Mouse (Mus musculus) heart, postnatal 10 days (tissue): Measurements from ENCODE around the gene Adgrb3. TPM values are rescaled to one million over a fixed set of nuclear protein-coding genes. Genes with fewer than 3 reads are reported as not detected.
"Not testable (repeated sequence)": the region's sequence is repeated elsewhere in the genome, so short reads cannot be mapped to it uniquely, and the experiment has no call there.

Experiments
- DNase-seq, 2 experiments: peaks; one replicate each; pipeline ENCODE4 v3.0.0; 2021
- intact Hi-C: fragments of 180-260 bp; cut with DNase I; formaldehyde crosslinking; loops from one replicate; pipeline ENCODE4 v1.15.1; 2025
- total RNA-seq, 2 experiments: library from RNA; stranded (reverse); gene quantifications; 2 replicates each; pipeline ENCODE4 v1.2.3; 2021

Adgrb3 gene
- total RNA-seq, 2 experiments from 2014 or later, result 0.12 TPM; not detected in 1

GRCm38 (mm10) chr1:25543915-25544314 lies 285.6 kb downstream of the Adgrb3 start:
- DNase-seq, result no peak
- intact Hi-C loops, result no loop called here

DNA sequence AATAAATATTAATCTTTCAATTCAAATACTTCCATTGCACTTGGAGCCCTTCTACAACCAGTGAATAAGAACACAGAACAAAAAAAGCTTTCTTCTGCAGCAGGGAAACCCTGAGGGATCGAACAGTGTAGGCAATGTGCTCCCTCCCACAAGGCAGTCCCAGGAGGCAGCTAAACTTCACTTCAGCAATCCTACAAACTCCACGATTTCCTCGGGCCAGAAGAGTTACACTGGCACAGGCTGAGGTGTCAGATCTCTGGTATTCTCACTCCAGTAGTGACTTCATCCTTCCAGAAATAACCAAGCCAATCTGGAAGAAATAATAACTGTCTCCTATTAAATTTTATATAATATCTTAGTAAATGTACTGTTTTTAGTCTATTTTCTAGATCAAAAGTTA lies 286.6 kb downstream of the Adgrb3 start:
- no peak for DNase-seq
- intact Hi-C loops, result no loop called here

GRCm38 (mm10) chr1:25526976-25527375 lies 302.5 kb downstream of the Adgrb3 start:
- intact Hi-C loops, result no loop called here
- DNase-seq, result no peak

GRCm38 (mm10) chr1:25510321-25511055 lies 319.0 kb downstream of the Adgrb3 start:
- intact Hi-C loops, result loop anchor here (5.0 to 10.0 kb wide), 2 partner anchors 107 to 314 kb away; partner anchors contain the start of gene Adgrb3
- DNase-seq, result peak; percentile 17 to 24

- DNase-seq, result no peak
- intact Hi-C loops, result no loop called here
Observed at GRCm38 (mm10) chr1:25504313-25504712, 325.2 kb downstream of the Adgrb3 start.

DNA sequence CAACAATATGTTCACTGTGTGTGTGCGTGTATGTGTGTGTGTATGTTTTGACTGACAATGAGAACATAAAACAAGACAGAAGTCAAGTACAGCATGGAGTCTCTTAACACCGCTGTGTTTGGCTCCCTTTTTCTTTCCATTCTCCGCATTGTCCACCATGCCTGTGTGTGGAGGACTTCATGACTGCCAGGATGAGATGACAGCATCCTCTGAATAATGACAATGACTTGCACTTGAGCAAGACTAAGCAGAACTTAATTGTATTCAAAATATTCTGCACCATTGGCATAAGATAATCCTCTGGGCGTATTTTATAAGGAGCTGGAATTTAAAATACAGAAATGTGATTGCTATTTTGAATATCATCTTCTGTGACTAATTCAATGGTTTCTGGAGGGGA lies 326.0 kb downstream of the Adgrb3 start:
- intact Hi-C loops, result no loop called here
- DNase-seq, result no peak

- DNase-seq, result no peak
- intact Hi-C loops, result no loop called here
Observed at GRCm38 (mm10) chr1:25495202-25495914, 334.1 kb downstream of the Adgrb3 start.

DNA sequence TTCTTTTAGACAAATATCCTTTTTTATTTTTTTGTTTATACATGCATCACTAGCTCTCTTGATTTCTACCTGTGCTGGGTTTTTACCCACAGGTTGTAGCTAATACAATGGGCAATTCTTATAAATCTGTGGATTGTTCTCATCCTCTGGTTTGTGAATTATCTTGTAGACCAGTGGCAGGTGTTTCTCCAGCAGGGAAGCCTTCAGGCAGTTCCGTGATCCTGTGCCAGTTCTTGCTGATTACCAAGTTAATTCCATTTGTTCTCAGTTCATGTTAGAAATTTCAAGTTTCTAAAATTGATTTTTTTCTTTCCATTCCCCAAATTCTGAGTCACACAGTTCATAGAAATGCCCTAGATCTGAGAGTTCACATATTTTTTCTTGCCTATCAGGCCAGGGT lies 338.0 kb downstream of the Adgrb3 start:
- DNase-seq, result no peak
- intact Hi-C loops, result no loop called here

- intact Hi-C loops, result no loop called here
- DNase-seq, result no peak
Observed at GRCm38 (mm10) chr1:25490174-25490573, 339.3 kb downstream of the Adgrb3 start.

DNA sequence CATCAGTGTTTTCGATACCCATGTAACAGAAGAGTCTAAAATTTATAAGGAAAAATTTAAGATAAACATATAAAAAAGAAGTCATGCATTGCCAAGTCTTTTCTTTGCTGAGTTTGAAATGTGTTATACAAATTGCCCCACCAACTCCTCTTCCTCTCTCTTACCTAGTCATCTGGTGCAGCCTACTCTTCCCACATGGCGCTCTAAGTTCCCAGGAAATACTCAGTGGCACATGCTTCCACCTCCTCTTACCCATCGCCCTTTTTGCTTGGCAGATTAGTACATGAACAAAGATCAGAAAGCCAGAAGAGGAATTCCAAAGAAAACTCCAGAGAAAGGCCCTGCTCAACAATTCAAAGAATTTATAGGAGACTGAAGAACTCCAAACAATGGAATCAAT lies 353.8 kb downstream of the Adgrb3 start:
- intact Hi-C loops, result no loop called here
- no peak for DNase-seq

DNA sequence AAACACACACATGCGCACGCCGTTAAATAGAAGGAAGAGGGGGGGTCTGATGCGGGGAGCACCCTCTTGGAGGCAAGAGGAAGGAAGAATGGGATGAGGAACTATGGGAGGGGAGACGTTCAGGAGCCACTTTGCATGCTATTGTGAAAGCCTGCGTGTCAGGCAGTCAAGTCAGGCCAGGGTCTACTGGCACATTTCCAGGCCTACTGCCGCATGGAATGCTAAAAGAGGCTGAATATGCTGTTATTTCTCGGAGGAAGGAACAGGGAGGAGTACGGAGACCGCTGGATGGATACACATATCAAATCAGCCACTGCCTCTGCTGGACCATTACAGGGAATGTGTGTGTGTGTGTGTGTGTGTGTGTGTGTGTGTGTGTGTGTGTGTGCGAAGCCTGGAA lies 355.0 kb downstream of the Adgrb3 start:
- intact Hi-C loops, result no loop called here
- DNase-seq, result no peak

GRCm38 (mm10) chr1:25471612-25472011 lies 357.9 kb downstream of the Adgrb3 start:
- intact Hi-C loops, result not testable (repeated sequence)

GRCm38 (mm10) chr1:25462612-25463011 lies 366.9 kb downstream of the Adgrb3 start:
- DNase-seq, result no peak
- intact Hi-C loops, result no loop called here

More at GRCm38 (mm10) chr1:25471612-25472011, 357.9 kb downstream of the Adgrb3 start:
- DNase-seq, result not testable (repeated sequence)

- intact Hi-C loops, result no loop called here
- DNase-seq, result no peak
Observed at GRCm38 (mm10) chr1:25435506-25435905, 394.0 kb downstream of the Adgrb3 start.

DNA sequence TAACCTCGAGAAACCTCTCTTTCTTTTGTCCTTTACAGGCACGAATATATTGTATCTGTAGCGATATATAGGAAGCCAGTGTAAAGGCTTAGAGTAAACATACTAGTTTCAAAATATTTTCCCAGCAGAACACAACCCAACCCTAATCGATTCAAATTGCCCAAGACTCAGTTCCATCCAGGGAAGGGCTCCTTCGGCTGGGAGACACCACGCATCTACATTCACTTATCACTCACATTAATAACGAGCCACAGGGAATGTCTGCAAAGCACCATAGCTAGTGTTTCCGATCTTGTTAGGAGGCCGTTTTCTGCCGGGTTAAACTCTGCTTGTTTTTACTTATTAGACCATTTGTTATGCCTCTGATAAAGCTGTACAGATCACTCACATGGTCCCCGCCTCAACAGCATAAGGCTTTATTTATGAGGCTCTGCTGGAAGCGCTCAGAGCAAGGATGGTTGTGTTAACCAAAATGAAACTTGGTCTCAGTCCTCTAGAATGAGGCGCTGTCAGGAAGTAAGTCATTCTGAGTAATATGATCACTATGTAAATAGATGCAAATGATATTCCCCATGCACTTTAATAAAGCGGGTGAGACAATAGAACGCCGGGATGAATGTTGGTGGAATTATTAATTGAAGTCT lies 399.2 kb downstream of the Adgrb3 start:
- intact Hi-C loops, result no loop called here
- DNase-seq, result no peak

- intact Hi-C loops, result no loop called here
- no peak for DNase-seq
Observed at GRCm38 (mm10) chr1:25420701-25421100, 408.8 kb downstream of the Adgrb3 start.

GRCm38 (mm10) chr1:25419378-25419777 lies 410.1 kb downstream of the Adgrb3 start:
- intact Hi-C loops, result no loop called here
- DNase-seq, result no peak

GRCm38 (mm10) chr1:25415084-25415483 lies 414.4 kb downstream of the Adgrb3 start:
- DNase-seq, result no peak
- intact Hi-C loops, result no loop called here

DNA sequence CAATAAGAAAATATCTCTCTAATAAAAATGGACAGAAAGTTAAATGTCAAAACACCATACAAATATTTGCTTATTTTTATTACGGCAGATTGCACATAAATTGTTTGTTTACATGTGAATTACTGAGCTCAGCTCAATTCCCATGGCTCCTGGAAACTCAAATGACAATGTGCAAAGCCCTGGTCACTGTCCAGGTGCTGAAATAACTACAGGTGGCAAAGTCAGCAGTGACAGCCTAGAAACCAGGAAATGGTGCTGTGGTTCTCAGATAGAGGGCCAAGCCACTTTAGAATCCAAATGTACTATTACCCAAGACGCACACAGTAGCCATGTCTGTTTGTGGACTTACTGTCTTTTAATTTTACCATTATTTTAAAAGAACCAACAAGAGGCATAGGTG lies 465.3 kb downstream of the Adgrb3 start:
- no peak for DNase-seq
- intact Hi-C loops, result no loop called here

GRCm38 (mm10) chr1:25358554-25358953 lies 471.0 kb downstream of the Adgrb3 start:
- intact Hi-C loops, result no loop called here
- DNase-seq, result no peak

GRCm38 (mm10) chr1:25355486-25355885 lies 474.0 kb downstream of the Adgrb3 start:
- no peak for DNase-seq
- intact Hi-C loops, result no loop called here

- intact Hi-C loops, result no loop called here
- DNase-seq, result no peak
Observed at GRCm38 (mm10) chr1:25344876-25345275, 484.6 kb downstream of the Adgrb3 start.
